Mouse (Mus musculus) G1E (cell line): ENCODE data around the gene Sirt1.

Experiments used
- CTCF ChIP-seq: IDR thresholded peaks from 2 replicates; pipeline ENCODE4 v1.5.1; 2012; ENCODE audit warnings: low read depth, low read length, inconsistent platforms, mixed read lengths
- GATA1 ChIP-seq: IDR thresholded peaks from 2 replicates; pipeline ENCODE4 v1.6.1; 2012; ENCODE audit warnings: borderline replicate concordance, low read length, inconsistent platforms, mixed read lengths
- POLR2AphosphoS5 ChIP-seq: IDR thresholded peaks from 2 replicates; pipeline ENCODE4 v1.6.1; 2012; ENCODE audit warnings: low read depth, low read length, inconsistent platforms; ENCODE audit not compliant: insufficient replicate concordance

DNA sequence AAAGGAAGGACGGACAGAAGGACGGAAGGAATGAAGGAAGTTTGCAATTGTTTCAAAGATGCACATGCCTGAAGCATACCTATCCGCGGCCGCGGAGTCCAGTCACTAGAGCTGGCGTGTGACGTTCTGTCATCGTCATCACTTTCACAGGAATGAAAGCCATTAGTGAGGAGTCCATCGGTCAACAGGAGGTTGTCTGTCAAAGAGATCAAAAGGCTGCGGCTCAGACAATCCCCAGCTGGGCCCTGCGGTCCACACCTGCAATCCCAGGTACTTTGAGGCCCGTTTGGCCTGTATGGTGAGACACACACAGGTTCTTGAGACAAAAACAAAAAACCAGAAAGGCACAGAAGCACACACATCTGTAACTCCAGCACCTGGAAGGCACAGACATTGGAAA, 44.6 kb downstream of the Sirt1 start:
- no peak for TF ChIP-seq GATA1
- TF ChIP-seq CTCF = no peak
- no peak for TF ChIP-seq POLR2AphosphoS5
